ENCODE assay signal across 23 mouse cellular contexts in the genomic region with DNA sequence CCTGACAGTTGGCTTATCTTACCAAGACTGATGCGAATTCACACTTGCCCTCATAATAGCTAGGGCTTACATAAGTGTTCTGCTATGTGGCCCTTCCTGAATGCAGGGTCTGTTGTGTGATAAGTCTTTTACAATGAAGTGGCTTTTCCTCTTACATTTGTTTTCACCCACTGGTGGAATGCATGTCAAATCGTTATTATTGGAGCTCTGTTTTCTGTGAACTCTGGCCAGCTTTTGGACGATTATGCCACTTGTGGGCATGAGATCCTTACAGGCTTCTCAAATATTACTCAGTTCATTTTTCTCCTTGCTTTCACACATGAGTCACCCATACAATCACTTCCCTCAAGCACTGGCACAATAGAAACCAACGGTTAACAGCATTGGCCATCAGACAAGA.
DNase-seq lines count a peak whose midpoint lies in the region; ATAC-seq and TF ChIP-seq lines count a peak whose summit lies in the region.
"Had no signal": no experiment of that assay in that cellular context is flagged by ENCODE, and none has a peak within 500 bp of the region (broad histone marks: within the 10 kb centered on the region; RNA-seq: fewer than 3 reads in every experiment).

No protein-coding gene starts in this region.

- H3K27ac ChIP-seq in forebrain, postnatal 0 days (ENCODE audit: low read depth, low read length): no peak overlapping the region
- H3K27ac ChIP-seq: forebrain, embryonic 15.5 days; hindbrain, embryonic 12.5 days; limb, embryonic 12.5 days; liver, embryonic 14.5 days; neural tube, embryonic 13.5 days had no signal

- ATAC-seq in common myeloid progenitor, adult 5-6 weeks (replicated peaks; ENCODE audit: low read depth, poor library complexity, severe bottlenecking): peak; percentile 69
- peak; percentile 78 for ATAC-seq in megakaryocyte progenitor cell, adult 5-6 weeks (replicated peaks; ENCODE audit: poor library complexity)
- ATAC-seq in forebrain, postnatal 0 days: no peak
- ATAC-seq: forebrain, embryonic 15.5 days had no signal

- H3K36me3 ChIP-seq in forebrain, postnatal 0 days (ENCODE audit: insufficient read depth): no peaks in the 10 kb centered on the region
- H3K36me3 ChIP-seq: forebrain, embryonic 15.5 days; hindbrain, embryonic 12.5 days; limb, embryonic 12.5 days; neural tube, embryonic 13.5 days had no signal

- no peaks in the 10 kb centered on the region for H3K9me3 ChIP-seq in forebrain, postnatal 0 days (ENCODE audit: low read length)
- H3K9me3 ChIP-seq: forebrain, embryonic 15.5 days; hindbrain, embryonic 12.5 days; limb, embryonic 12.5 days; megakaryocyte, embryonic 14.5 days; neural tube, embryonic 13.5 days had no signal

- TF ChIP-seq CTCF in forebrain, postnatal 0 days (IDR thresholded peaks at IDR 0.05; ENCODE audit: low read depth): no peak

- no peak overlapping the region for H3K4me3 ChIP-seq in forebrain, postnatal 0 days (ENCODE audit: low read depth, low read length)
- H3K4me3 ChIP-seq: erythroblast, embryonic 14.5 days; forebrain, embryonic 15.5 days; hindbrain, embryonic 12.5 days; limb, embryonic 12.5 days; megakaryocyte, embryonic 14.5 days; neural tube, embryonic 13.5 days had no signal

- WGBS in forebrain, postnatal 0 days: 36% methylated on average over 4 of the region's 4 CpGs

- H3K9ac ChIP-seq in forebrain, postnatal 0 days: no peak overlapping the region
- H3K9ac ChIP-seq: forebrain, embryonic 15.5 days; hindbrain, embryonic 12.5 days; limb, embryonic 12.5 days; liver, embryonic 14.5 days; neural tube, embryonic 13.5 days had no signal

- no peaks in the 10 kb centered on the region for H3K27me3 ChIP-seq in forebrain, postnatal 0 days (ENCODE audit: insufficient read depth, low read length)
- H3K27me3 ChIP-seq: forebrain, embryonic 15.5 days; hindbrain, embryonic 12.5 days; limb, embryonic 12.5 days; megakaryocyte, embryonic 14.5 days; neural tube, embryonic 13.5 days had no signal

- H3K4me2 ChIP-seq in forebrain, postnatal 0 days (ENCODE audit: low read depth): no peak overlapping the region
- H3K4me2 ChIP-seq: forebrain, embryonic 15.5 days; heart, embryonic 11.5 days; hindbrain, embryonic 12.5 days; limb, embryonic 12.5 days; neural tube, embryonic 13.5 days had no signal

- H3K4me1 ChIP-seq in forebrain, postnatal 0 days (ENCODE audit: insufficient read depth): no peaks in the 10 kb centered on the region
- H3K4me1 ChIP-seq: forebrain, embryonic 15.5 days; hindbrain, embryonic 12.5 days; limb, embryonic 12.5 days; neural tube, embryonic 13.5 days had no signal

- DNase-seq in embryo, embryonic 10 days (ENCODE audit: low spot score): peak; percentile 7
- no peak for DNase-seq in embryo, embryonic 9.5 days (ENCODE audit: extremely low spot score)
- DNase-seq in 3134 (ENCODE audit: extremely low read depth, insufficient read length, low spot score): peak; percentile 11
- DNase-seq in left cerebral cortex, adult 11 months (ENCODE audit: low spot score): no peak
- no peak for DNase-seq in forebrain, postnatal 0 days
- DNase-seq in spleen, adult 12 weeks (ENCODE audit: low spot score): no peak
- DNase-seq: adrenal gland, adult 2 months; cerebellum, adult 8-10 months; gastrocnemius, postnatal 36 days; heart, postnatal 10 days; kidney, postnatal 36 days; layer of hippocampus, adult 9-11 months; right cerebral cortex, adult 18-20 months had no signal

Comparison
In these comparisons a context has a peak if more than half of its experiments do, and no peak if none do; other contexts are left out.
1. DNase-seq: peak in embryo, embryonic 10 days (single experiment) and 3134 (single experiment); none in embryo, embryonic 9.5 days (single experiment), left cerebral cortex, adult 11 months (single experiment), forebrain, postnatal 0 days (single experiment) and spleen, adult 12 weeks (single experiment).